Mouse (Mus musculus): ENCODE results near the gene Il10. TPM values are rescaled to one million over a fixed set of nuclear protein-coding genes. Genes with fewer than 3 reads are reported as not detected.

Il10 gene
- total and polyA plus RNA-seq, 3 experiments, result not detected

DNA sequence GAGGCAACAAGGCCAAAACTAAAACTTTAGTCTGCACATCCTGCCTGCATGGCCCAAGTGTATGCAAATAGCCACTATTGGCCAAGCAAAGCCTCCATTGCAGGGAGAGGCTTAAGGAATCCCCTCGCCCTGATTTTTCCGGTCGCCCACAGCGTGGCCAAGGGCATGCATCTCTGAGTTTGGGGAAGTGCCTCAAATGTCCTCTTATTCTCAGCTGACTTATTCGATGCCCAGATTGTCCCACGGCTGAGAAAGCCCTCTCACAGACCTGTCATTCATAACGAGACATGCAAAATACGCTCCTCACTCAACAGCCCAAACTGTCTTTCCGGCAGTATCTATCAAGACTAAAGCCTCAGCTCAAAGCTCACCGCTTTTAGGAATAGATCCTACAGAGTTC lies 27.0 kb downstream of the Il10 start:
- Histone ChIP-seq H3K4me3 (no peak overlapping the region), H3K79me2 (replicated peaks; ENCODE audit: control insufficient read depth, insufficient read depth, low read length) (no peaks in the 10 kb centered on the region), H3K4me1 (ENCODE audit: control insufficient read depth, insufficient read depth, low read length) (no peaks in the 10 kb centered on the region), H3K27me3 (ENCODE audit: control insufficient read depth, insufficient read depth, low read length) (no peaks in the 10 kb centered on the region), H3K9ac (ENCODE audit: low read depth, low read length) (no peak overlapping the region), H3K27ac (no peak overlapping the region), H3K36me3 (ENCODE audit: control insufficient read depth, insufficient read depth, low read length) (no peaks in the 10 kb centered on the region)
- whole genome bisulfite sequencing, result 77% methylated on average over 10 of the region's 10 CpGs
- TF ChIP-seq EP300 (IDR thresholded peaks at IDR 0.05; ENCODE audit: insufficient read depth, low read depth, low read length) (no peak), CTCF (IDR thresholded peaks at IDR 0.05) (no peak), POLR2A (IDR thresholded peaks at IDR 0.05; ENCODE audit: insufficient read depth, low read depth, low read length) (no peak)
- intact Hi-C loops (cut with DNase I), result no loop called here
- DNase-seq, result no peak

GRCm38 (mm10) chr1:131048121-131048863 lies 28.6 kb downstream of the Il10 start:
- TF ChIP-seq POLR2A (IDR thresholded peaks at IDR 0.05; ENCODE audit: insufficient read depth, low read depth, low read length) (no peak), CTCF (IDR thresholded peaks at IDR 0.05) (no peak), EP300 (IDR thresholded peaks at IDR 0.05; ENCODE audit: insufficient read depth, low read depth, low read length) (no peak)
- intact Hi-C loops (cut with DNase I), result no loop called here
- no peaks in the 10 kb centered on the region for H3K4me1 ChIP-seq (ENCODE audit: control insufficient read depth, insufficient read depth, low read length)
- no peaks in the 10 kb centered on the region for H3K36me3 ChIP-seq (ENCODE audit: control insufficient read depth, insufficient read depth, low read length)
- no peak for DNase-seq
- no peak overlapping the region for H3K9ac ChIP-seq (ENCODE audit: low read depth, low read length)
- WGBS, result 75% methylated on average over 6 of the region's 6 CpGs
- no peaks in the 10 kb centered on the region for H3K79me2 ChIP-seq (replicated peaks; ENCODE audit: control insufficient read depth, insufficient read depth, low read length)
- no peak overlapping the region for H3K4me3 ChIP-seq
- no peak overlapping the region for H3K27ac ChIP-seq
- no peaks in the 10 kb centered on the region for H3K27me3 ChIP-seq (ENCODE audit: control insufficient read depth, insufficient read depth, low read length)

DNA sequence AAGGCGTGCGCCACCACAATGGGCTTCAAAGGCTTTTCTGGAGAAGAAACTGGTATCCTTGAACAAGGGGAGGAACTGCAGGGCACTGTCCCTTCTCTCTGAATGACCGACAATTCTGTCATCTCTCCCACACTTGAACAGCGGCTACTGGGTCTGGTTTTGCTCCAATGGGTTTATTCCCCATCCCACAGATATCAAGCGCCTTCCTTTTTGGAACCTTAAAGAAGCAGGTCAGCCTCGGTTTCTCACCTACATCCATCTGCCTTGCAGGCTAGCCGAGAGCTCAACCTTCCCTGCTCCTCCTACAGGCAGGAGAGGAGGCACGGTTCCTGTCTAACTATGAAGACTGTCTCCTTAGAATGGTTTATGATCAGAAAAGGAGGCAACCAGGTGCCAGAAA lies 29.3 kb downstream of the Il10 start:
- intact Hi-C loops (cut with DNase I), result no loop called here

DNA sequence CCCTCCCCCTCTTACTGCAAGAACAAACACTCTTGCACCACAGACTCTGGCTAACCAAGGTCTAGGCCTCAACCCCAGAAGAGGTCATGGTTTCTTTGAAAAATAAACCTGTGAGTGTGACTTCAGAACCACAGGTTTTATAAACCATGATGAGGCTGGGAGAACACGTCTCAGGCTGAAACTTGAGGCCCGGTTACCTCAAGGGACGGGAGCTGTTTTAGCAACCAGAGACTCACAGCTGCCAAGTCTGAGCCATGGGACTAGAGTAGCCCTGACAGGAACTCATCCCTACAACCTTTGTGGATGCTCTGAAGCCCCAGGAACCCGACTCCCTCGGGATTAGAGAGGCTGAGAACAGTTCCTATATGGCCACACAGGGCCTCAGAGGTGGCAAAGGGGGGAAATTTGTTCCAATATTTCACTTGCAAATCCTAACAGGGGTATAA lies 29.7 kb downstream of the Il10 start:
- no peaks in the 10 kb centered on the region for H3K27me3 ChIP-seq (ENCODE audit: control insufficient read depth, insufficient read depth, low read length)
- no peaks in the 10 kb centered on the region for H3K79me2 ChIP-seq (replicated peaks; ENCODE audit: control insufficient read depth, insufficient read depth, low read length)
- H3K36me3 ChIP-seq (ENCODE audit: control insufficient read depth, insufficient read depth, low read length), result no peaks in the 10 kb centered on the region
- no peak for DNase-seq
- H3K9ac ChIP-seq (ENCODE audit: low read depth, low read length), result no peak overlapping the region
- intact Hi-C loops (cut with DNase I), result no loop called here
- H3K4me1 ChIP-seq (ENCODE audit: control insufficient read depth, insufficient read depth, low read length), result peaks cover 1% of the 10 kb centered on the region; the same call in 1 of the 2 replicates
- H3K27ac ChIP-seq, result no peak overlapping the region
- 72% methylated on average over 5 of the region's 5 CpGs for WGBS
- TF ChIP-seq POLR2A (IDR thresholded peaks at IDR 0.05; ENCODE audit: insufficient read depth, low read depth, low read length) (no peak), EP300 (IDR thresholded peaks at IDR 0.05; ENCODE audit: insufficient read depth, low read depth, low read length) (no peak), CTCF (IDR thresholded peaks at IDR 0.05) (no peak)
- no peak overlapping the region for H3K4me3 ChIP-seq

More for the DNA sequence above, 29.3 kb downstream of the Il10 start:
- no peak overlapping the region for H3K9ac ChIP-seq (ENCODE audit: low read depth, low read length)
- DNase-seq, result no peak
- peaks cover 1% of the 10 kb centered on the region; the same call in 1 of the 2 replicates for H3K4me1 ChIP-seq (ENCODE audit: control insufficient read depth, insufficient read depth, low read length)
- H3K4me3 ChIP-seq, result no peak overlapping the region
- H3K79me2 ChIP-seq (replicated peaks; ENCODE audit: control insufficient read depth, insufficient read depth, low read length), result no peaks in the 10 kb centered on the region
- WGBS, result 85% methylated on average over 8 of the region's 8 CpGs
- H3K27me3 ChIP-seq (ENCODE audit: control insufficient read depth, insufficient read depth, low read length), result no peaks in the 10 kb centered on the region
- TF ChIP-seq POLR2A (IDR thresholded peaks at IDR 0.05; ENCODE audit: insufficient read depth, low read depth, low read length) (no peak), CTCF (IDR thresholded peaks at IDR 0.05) (no peak), EP300 (IDR thresholded peaks at IDR 0.05; ENCODE audit: insufficient read depth, low read depth, low read length) (no peak)
- H3K27ac ChIP-seq, result no peak overlapping the region
- H3K36me3 ChIP-seq (ENCODE audit: control insufficient read depth, insufficient read depth, low read length), result no peaks in the 10 kb centered on the region

GRCm38 (mm10) chr1:131050011-131050410 lies 30.4 kb downstream of the Il10 start:
- no peaks in the 10 kb centered on the region for H3K36me3 ChIP-seq (ENCODE audit: control insufficient read depth, insufficient read depth, low read length)
- TF ChIP-seq EP300 (IDR thresholded peaks at IDR 0.05; ENCODE audit: insufficient read depth, low read depth, low read length) (no peak), CTCF (IDR thresholded peaks at IDR 0.05) (no peak), POLR2A (IDR thresholded peaks at IDR 0.05; ENCODE audit: insufficient read depth, low read depth, low read length) (no peak)
- DNase-seq, result no peak
- H3K4me3 ChIP-seq, result no peak overlapping the region
- no peaks in the 10 kb centered on the region for H3K79me2 ChIP-seq (replicated peaks; ENCODE audit: control insufficient read depth, insufficient read depth, low read length)
- intact Hi-C loops (cut with DNase I), result loop anchor here (10.0 kb wide), 1 partner anchor 505 kb away; no protein-coding TSS in a partner anchor
- H3K9ac ChIP-seq (ENCODE audit: low read depth, low read length), result no peak overlapping the region
- no peaks in the 10 kb centered on the region for H3K27me3 ChIP-seq (ENCODE audit: control insufficient read depth, insufficient read depth, low read length)
- 68% methylated on average over 5 of the region's 5 CpGs for WGBS
- no peak overlapping the region for H3K27ac ChIP-seq
- peaks cover 1% of the 10 kb centered on the region; the same call in 1 of the 2 replicates for H3K4me1 ChIP-seq (ENCODE audit: control insufficient read depth, insufficient read depth, low read length)

DNA sequence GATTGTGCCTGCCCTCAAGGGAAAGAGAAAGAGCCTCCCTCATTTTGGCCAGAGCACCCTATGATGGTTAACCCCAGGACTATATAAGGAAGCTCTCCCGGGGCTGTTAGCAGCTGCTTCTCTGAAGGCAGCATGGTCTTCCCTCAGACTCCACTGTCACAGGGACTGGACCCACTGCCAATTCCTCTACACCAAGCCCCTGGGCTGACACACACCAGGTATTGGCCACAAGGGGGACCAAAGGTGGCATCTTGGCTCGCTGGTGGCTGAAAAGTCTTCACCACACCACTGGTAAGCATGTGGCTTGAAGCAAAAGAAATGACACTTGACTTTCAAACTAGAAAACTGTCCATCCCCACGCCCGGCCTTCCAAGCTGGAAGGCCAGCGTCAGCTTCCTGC lies 31.0 kb downstream of the Il10 start:
- Histone ChIP-seq H3K27ac (no peak overlapping the region), H3K36me3 (ENCODE audit: control insufficient read depth, insufficient read depth, low read length) (no peaks in the 10 kb centered on the region), H3K9ac (ENCODE audit: low read depth, low read length) (no peak overlapping the region), H3K4me1 (ENCODE audit: control insufficient read depth, insufficient read depth, low read length) (peaks cover 1% of the 10 kb centered on the region; the same call in 1 of the 2 replicates), H3K27me3 (ENCODE audit: control insufficient read depth, insufficient read depth, low read length) (no peaks in the 10 kb centered on the region), H3K79me2 (replicated peaks; ENCODE audit: control insufficient read depth, insufficient read depth, low read length) (no peaks in the 10 kb centered on the region), H3K4me3 (no peak overlapping the region)
- intact Hi-C loops (cut with DNase I), result loop anchor here (10.0 kb wide), 1 partner anchor 506 kb away; no protein-coding TSS in a partner anchor
- WGBS, result 81% methylated on average over 5 of the region's 5 CpGs
- no peak for TF ChIP-seq EP300 (IDR thresholded peaks at IDR 0.05; ENCODE audit: insufficient read depth, low read depth, low read length)
- TF ChIP-seq POLR2A (IDR thresholded peaks at IDR 0.05; ENCODE audit: insufficient read depth, low read depth, low read length), result no peak
- TF ChIP-seq CTCF (IDR thresholded peaks at IDR 0.05), result no peak
- DNase-seq, result no peak

Data from heart, adult 2 months (tissue).